Mouse (Mus musculus): Measurements from ENCODE around the gene Gm20661.
"Not testable (repeated sequence)": the region's sequence is repeated elsewhere in the genome, so short reads cannot be mapped to it uniquely, and the experiment has no call there.

The Gm20661 gene

DNA sequence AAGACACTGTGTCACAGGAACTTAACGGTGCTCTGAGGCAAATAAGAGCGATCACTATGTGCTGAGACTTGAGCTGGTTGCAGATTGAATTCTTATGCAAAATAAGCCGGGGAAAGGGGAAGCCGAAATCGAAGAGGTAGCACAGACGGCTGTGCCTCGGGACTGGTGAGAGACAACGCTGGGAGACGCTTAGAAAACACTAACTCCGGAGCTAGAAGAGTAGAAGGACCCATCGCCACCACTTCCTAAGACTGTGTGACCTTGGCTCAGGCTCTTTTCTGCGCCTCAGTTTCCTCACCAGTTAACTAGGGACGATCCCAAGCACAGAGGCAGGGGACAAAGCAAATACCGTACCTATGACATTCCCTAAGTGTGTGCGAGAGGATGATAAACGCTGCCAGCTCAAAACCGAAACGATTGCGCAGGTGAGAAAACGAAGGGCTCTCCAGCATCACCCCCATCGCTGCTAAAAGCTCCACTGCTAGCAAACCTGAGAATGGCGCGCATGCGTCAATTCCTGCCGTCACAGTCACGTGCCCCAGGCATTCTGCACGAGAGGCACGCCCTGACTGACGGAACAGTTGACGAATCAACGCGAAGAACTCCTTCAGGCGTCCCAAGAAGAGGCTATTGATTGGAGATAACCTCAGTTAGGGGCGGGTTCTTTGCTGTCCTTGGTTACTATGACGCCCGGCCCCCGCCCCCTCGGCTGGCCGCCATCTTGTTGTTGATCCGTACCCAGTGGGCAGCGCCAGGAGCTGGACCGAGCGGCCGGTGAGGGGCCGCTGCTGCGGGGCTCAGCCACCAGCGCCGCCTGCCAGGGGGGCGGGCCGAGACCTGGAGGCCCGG is 19.3 kb downstream of the Gm20661 start, which contains the start of gene Ip6k1:
Gene Ip6k1 (plus strand): TSS at position 580 of the 849 bp plus-strand sequence.
- DNase-seq (ENCODE audit: low spot score in 2 of 2) = peak; percentile 100

DNA sequence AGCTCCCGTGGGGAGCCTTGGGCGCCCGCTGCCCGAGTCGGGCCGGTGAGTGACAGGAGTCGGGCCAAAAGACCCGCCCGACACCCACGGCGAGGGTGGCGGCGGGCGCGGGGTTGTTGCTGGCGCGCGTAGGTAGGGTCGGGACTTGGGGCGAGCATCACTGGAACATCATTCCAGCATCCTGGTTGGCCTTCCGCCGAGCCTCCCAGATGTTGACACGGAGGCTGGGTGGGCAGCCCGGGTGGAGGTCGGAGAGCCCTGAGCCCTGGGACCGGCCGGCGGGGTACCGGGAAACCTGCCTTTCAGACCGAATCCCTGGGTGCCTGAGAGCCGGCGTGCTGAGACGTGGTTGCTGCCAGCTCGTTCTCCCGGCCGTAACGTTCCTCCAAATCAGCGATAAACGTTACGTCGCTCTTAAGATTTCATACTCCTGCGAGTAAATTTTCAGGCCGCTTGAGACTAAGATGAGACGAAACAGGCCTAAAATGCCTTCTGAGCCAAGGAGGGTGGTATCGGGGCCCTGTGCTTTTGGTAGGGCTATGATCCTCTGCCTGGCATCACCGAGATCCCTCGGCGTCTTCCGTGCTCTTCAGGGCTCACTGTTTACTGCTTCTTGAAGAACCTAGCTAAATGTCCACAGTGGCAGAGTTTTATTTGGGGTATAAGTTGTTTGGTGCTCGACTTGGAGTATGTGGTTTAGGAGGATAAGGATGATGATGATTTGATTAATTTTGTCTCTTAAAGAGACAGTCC is 20.1 kb downstream of the Gm20661 start:
- no peak for DNase-seq (ENCODE audit: low spot score in 2 of 2)

GRCm38 (mm10) chr9:108003531-108003890 is 20.7 kb downstream of the Gm20661 start:
- no peak for DNase-seq (ENCODE audit: low spot score in 2 of 2)

DNA sequence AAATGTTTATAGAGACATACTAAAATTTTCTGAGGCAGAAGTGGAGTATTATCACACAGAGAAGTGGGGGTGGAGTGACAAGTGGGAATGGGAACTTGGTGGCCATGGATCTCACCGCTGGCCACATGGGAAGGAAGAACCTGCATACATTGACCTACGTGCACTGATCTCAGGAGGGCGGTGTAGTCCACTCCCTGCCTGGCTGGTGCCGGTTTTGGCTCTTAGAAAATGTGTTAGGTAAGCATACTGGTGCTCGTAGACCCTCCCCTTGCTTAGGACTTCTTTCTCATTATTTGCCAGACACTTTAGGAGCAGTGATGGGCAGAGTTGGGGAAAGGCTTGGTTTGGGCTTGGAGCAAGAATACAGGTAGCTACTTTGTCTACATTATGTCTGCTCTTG is 25.2 kb downstream of the Gm20661 start:
- DNase-seq (ENCODE audit: low spot score in 2 of 2) = no peak

GRCm38 (mm10) chr9:108010385-108010784 is 27.5 kb downstream of the Gm20661 start:
- no peak for DNase-seq (ENCODE audit: low spot score in 2 of 2)

DNA sequence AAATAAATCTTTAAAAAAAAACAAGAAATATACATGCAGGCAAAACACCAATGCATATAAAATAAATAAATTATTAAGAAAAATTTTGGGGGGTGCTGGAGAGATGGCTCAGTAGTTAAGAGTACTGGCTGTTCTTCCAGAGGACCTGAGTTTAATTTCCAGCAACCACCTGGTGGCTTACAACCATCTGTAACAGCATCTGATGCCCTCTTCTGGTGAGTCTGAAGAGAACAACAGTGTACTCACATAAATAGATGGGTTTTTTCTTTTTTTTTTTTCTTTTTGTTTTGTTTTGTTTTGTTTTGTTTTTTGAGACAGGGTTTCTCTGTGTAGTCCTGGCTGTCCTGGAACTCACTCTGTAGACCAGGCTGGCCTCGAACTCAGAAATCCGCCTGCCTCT is 30.7 kb downstream of the Gm20661 start:
- not testable (repeated sequence) for DNase-seq (ENCODE audit: low spot score in 2 of 2)

DNA sequence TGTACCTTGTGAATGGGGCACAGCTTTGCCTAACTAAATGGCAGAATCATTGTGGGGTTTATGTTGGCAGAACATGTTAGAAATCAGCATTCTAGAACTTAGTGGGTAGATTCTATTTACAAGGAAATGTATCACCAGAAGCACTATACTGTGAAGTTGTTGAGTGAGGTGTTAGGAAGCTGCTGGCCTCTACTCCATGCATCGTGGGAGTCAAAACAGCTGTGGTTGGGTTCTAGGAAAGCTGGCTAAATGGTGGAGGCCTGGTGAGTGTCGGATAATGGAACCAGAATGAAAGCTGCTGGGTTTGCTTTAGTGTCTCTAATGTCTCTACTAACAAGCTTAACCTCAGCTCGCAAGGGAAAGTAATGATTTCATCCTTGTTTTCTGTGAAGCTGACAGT is 34.3 kb downstream of the Gm20661 start:
- DNase-seq (ENCODE audit: low spot score in 2 of 2) = peak in 1 of 2 experiments; percentile 42

DNA sequence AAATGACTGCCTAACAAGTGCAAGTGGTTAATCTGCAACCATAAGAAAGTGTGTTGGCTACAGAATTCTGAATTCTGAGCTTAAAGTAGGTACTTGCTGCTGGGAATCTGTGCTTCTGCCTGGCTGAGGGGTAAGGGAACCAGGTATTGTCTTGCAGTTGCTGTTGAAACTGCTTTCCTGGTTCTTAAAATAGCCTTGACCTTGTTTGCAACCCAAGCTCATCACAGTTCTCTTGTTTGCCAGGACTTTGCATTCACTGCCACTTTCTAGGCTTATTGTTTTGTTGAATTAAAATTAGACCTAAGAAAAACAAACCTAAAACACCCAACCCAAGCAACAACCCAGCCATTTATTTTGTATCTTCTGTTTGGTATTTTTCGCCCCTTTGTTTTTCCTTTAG is 37.9 kb downstream of the Gm20661 start:
- DNase-seq (ENCODE audit: low spot score in 2 of 2) = no peak

DNA sequence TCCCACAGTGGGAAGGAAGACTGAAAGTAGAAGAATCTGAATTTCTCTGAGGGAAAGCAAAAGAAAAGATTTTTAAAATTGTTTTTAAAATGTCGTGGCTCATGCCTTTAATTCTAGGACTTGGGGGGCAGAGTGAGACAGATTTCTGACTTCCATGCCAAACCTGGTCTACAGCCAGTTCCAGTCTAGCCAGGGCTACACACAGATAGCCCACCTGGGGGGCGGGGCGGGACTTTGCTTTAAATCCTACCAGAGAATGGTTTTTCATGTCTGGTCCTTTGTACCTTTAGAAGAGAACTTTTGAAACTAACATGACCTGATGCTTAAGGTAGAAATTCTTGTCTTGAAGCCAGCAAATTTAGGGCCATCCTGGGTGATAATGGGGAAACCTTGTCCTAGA is 40.4 kb downstream of the Gm20661 start:
- DNase-seq (ENCODE audit: low spot score in 2 of 2) = no peak

GRCm38 (mm10) chr9:108026584-108026983 is 43.7 kb downstream of the Gm20661 start:
- DNase-seq (ENCODE audit: low spot score in 2 of 2) = no peak

DNA sequence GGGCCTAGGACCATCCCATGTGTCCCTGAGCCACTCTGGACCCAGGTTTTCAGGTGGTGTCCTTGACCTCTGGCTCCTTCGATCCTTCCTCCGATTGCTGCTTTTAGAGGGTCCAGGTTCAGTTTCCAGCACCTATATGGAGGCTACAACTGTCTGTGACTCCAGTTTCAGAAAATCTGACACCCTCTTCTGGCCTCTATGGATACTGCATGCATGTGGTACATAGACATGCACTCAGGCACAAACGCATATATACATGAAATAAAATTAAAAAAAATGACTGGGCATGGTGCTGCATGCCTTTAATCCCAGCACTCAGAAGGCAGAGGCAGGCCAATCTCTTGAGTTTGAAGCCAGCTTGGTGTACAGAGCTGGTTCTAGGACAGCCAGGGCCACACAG is 45.0 kb downstream of the Gm20661 start:
- no peak for DNase-seq (ENCODE audit: low spot score in 2 of 2)

GRCm38 (mm10) chr9:108032126-108032525 is 49.3 kb downstream of the Gm20661 start:
- no peak for DNase-seq (ENCODE audit: low spot score in 2 of 2)

- no peak for DNase-seq (ENCODE audit: low spot score in 2 of 2)
Observed at GRCm38 (mm10) chr9:108035331-108036156, 52.7 kb downstream of the Gm20661 start.

Measured in left cerebral cortex, adult 9 months (tissue).